Comparison of ENCODE assay signal across 21 mouse cellular contexts in the genomic region with DNA sequence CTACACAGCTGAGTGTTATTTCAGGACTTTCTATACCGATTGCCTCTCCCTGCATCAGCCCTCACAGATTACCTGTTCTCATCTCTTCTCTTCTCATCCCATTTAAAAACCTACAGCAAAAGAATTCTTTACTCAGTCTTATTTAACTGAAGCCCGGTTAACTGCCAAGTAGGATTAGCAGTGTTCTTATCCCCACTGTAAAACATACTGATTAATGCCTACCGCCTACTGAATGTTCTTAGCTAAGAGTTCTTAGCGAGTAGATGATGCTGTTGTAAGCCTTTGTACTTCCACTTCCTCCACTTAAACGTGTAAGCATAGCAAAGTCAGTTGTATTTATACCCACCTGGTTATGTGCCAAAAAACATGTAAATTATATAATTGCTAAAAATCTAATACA. TPM values are rescaled to one million over a fixed set of nuclear protein-coding genes. Genes with fewer than 3 reads are reported as not detected.
A peak's percentile ranks its signal among the peaks of the same experiment; 100 is the strongest.
DNase-seq lines count a peak whose midpoint lies in the region; ATAC-seq lines count a peak whose summit lies in the region.
"Had no signal": no experiment of that assay in that cellular context is flagged by ENCODE, and none has a peak within 500 bp of the region (broad histone marks: within the 10 kb centered on the region; RNA-seq: fewer than 3 reads in every experiment).

No protein-coding gene starts in this region.

- no peak for DNase-seq in frontal cortex, postnatal 36 days (ENCODE audit: low spot score in 2 of 2)
- DNase-seq in 416B (ENCODE audit: low read depth) = peak; percentile 8
- DNase-seq in brain, adult 2 months (ENCODE audit: low read depth, low spot score) = peak; percentile 55
- peak; percentile 73 for DNase-seq in gonadal fat pad, adult 2 months (ENCODE audit: low read depth)
- no peak for DNase-seq in embryo, embryonic 9.5 days (ENCODE audit: extremely low spot score)
- no peak for DNase-seq in urinary bladder, postnatal 10 days (ENCODE audit: low spot score)
- DNase-seq: adrenal gland, adult 8-10 months; adrenal gland, postnatal 14 days; B cell, adult 2 months; cerebellum, adult 11-12 months; cerebellum, adult 2 months; cerebellum, adult 9-10 months; cerebellum, postnatal 10 days; cerebellum, postnatal 25 days had no signal

- peak; percentile 67 for ATAC-seq in frontal cortex, adult (ENCODE audit: low TSS enrichment)
- no peak for ATAC-seq in erythroid progenitor cell, adult 5-6 weeks (replicated peaks; ENCODE audit: low FRiP score, poor library complexity, severe bottlenecking)
- ATAC-seq: activated CD4-positive, CD25-positive, alpha-beta regulatory T cell, adult 4 months; CD4-positive, CD25-positive, alpha-beta regulatory T cell, adult 4 months; forebrain, embryonic 14.5 days; forebrain, embryonic 16.5 days; Patski had no signal

RNA-seq across cellular contexts. Expression of a gene that starts 42.6 kb away (rescaled TPM):
- polyA plus RNA-seq in gonadal fat pad, adult 2 months (2012; rRNA removed) = 30.5 and 32.5 TPM in 2 replicates
- total RNA-seq in erythroid progenitor cell, adult 5-6 weeks (2015; ENCODE audit: low replicate concordance) = 7.2 and 10.9 TPM in 2 replicates
- 4.0 and 8.0 TPM in 2 replicates for total RNA-seq in erythroid progenitor cell, adult 5-6 weeks (2017; ENCODE audit: low replicate concordance)

RNA-seq across cellular contexts. Expression of a gene that starts 43.1 kb away (rescaled TPM):
- 12.2 and 14.2 TPM in 2 replicates for polyA plus RNA-seq in gonadal fat pad, adult 2 months (2012; rRNA removed)
- 6.3 and 18.7 TPM in 2 replicates for total RNA-seq in erythroid progenitor cell, adult 5-6 weeks (2015; ENCODE audit: low replicate concordance)
- 0.90 and 3.2 TPM in 2 replicates for total RNA-seq in erythroid progenitor cell, adult 5-6 weeks (2017; ENCODE audit: low replicate concordance)

Comparison
In these comparisons a context has a peak if more than half of its experiments do, and no peak if none do; other contexts are left out.
1. DNase-seq: peak in 416B (single experiment), brain, adult 2 months (single experiment) and gonadal fat pad, adult 2 months (single experiment); none in frontal cortex, postnatal 36 days (0 of 2), embryo, embryonic 9.5 days (single experiment) and urinary bladder, postnatal 10 days (single experiment).